Mouse (Mus musculus) MEL (cell line): ENCODE data around the gene Inpp4a. TPM values are rescaled to one million over a fixed set of nuclear protein-coding genes. Genes with fewer than 3 reads are reported as not detected.

ENCODE experiments used
- DNase-seq: peaks from one replicate; pipeline ENCODE4 v3.0.0; 2011; ENCODE audit warnings: low read depth, low spot score
- H3K27ac ChIP-seq: 2 replicates; pipeline ENCODE4 v1.5.1; 2012; ENCODE audit warnings: low read depth, mild to moderate bottlenecking, control low read depth, low read length, moderate library complexity; ENCODE audit not compliant: control insufficient read depth
- H3K27me3 ChIP-seq, 2 experiments: fragments of 150-350 bp in 1 of 2; sonication (generic) in 1 of 2; 2 replicates each; pipeline ENCODE4 v1.6.1; 2012; ENCODE audit warnings: low read length in 2 of 2, mild to moderate bottlenecking in 2 of 2, improper control_type of control experiment in 1 of 2, moderate library complexity in 1 of 2; ENCODE audit not compliant: insufficient read depth in 2 of 2, control insufficient read depth in 1 of 2
- H3K36me3 ChIP-seq, 2 experiments: 2 replicates each; pipeline ENCODE4 v1.6.1; 2012 to 2014; ENCODE audit warnings: low read length in 2 of 2, improper control_type of control experiment in 1 of 2, inconsistent platforms in 1 of 2, mild to moderate bottlenecking in 1 of 2; ENCODE audit not compliant: insufficient read depth in 2 of 2, control insufficient read depth in 1 of 2
- H3K4me1 ChIP-seq, 2 experiments: fragments of 150-350 bp in 1 of 2; sonication (generic) in 1 of 2; 2 replicates each; pipeline ENCODE4 v1.6.1; 2012; ENCODE audit warnings: low read length in 2 of 2, improper control_type of control experiment in 1 of 2, mild to moderate bottlenecking in 1 of 2; ENCODE audit not compliant: insufficient read depth in 2 of 2, control insufficient read depth in 1 of 2
- H3K4me3 ChIP-seq, 2 experiments: fragments of 150-350 bp in 1 of 2; sonication (generic) in 1 of 2; 2 replicates each; pipeline ENCODE4 v1.5.1; 2012; ENCODE audit warnings: low read depth in 2 of 2, low read length in 2 of 2, mild to moderate bottlenecking in 2 of 2, moderate library complexity in 2 of 2, control low read depth in 1 of 2, improper control_type of control experiment in 1 of 2; ENCODE audit not compliant: control insufficient read depth in 1 of 2, insufficient read depth in 1 of 2
- H3K79me2 ChIP-seq: 2 replicates; pipeline ENCODE4 v1.6.1; 2012; ENCODE audit warnings: mild to moderate bottlenecking, low read length, moderate library complexity; ENCODE audit not compliant: control insufficient read depth, poor library complexity, insufficient read depth
- H3K9ac ChIP-seq: 2 replicates; pipeline ENCODE4 v1.6.1; 2012; ENCODE audit warnings: low read depth, mild to moderate bottlenecking, control low read depth, low read length, moderate library complexity; ENCODE audit not compliant: control insufficient read depth, poor library complexity, severe bottlenecking
- H3K9me3 ChIP-seq: fragments of 150-350 bp; sonication (generic); replicated peaks from 2 replicates; pipeline ENCODE4 v1.6.1; 2012; ENCODE audit warnings: mild to moderate bottlenecking, low read length, improper control_type of control experiment, moderate library complexity; ENCODE audit not compliant: insufficient read depth
- CHD2 ChIP-seq: IDR thresholded peaks from 2 replicates; pipeline ENCODE4 v1.6.1; 2011; ENCODE audit warnings: low read length, improper control_type of control experiment
- CTCF ChIP-seq, 3 experiments: IDR thresholded peaks in 2 of 3; conservative IDR thresholded peaks in 1 of 3; 2 replicates each; pipeline ENCODE4 v1.5.1; 2011 to 2012; ENCODE audit warnings: low read length in 3 of 3, low read depth in 2 of 3, mild to moderate bottlenecking in 2 of 3, improper control_type of control experiment in 1 of 3, inconsistent platforms in 1 of 3, mixed read lengths in 1 of 3, moderate library complexity in 1 of 3; ENCODE audit not compliant: control insufficient read depth in 1 of 3, insufficient read depth in 1 of 3, poor library complexity in 1 of 3, severe bottlenecking in 1 of 3
- E2F4 ChIP-seq: IDR thresholded peaks from 2 replicates; pipeline ENCODE4 v1.6.1; 2011; ENCODE audit warnings: low read depth, low read length, improper control_type of control experiment, borderline replicate concordance
- ELF1 ChIP-seq: IDR thresholded peaks from 2 replicates; pipeline ENCODE4 v1.6.1; 2014; ENCODE audit warnings: low read depth, mild to moderate bottlenecking, inconsistent platforms, low read length, improper control_type of control experiment, moderate library complexity
- GABPA ChIP-seq: IDR thresholded peaks from 2 replicates; pipeline ENCODE4 v1.6.1; 2012; ENCODE audit warnings: low read depth, mild to moderate bottlenecking, inconsistent platforms, low read length, improper control_type of control experiment, moderate library complexity
- JUND ChIP-seq: IDR thresholded peaks from 2 replicates; pipeline ENCODE4 v1.6.1; 2011; ENCODE audit warnings: low read depth, mild to moderate bottlenecking, improper control_type of control experiment, low read length
- KAT2A ChIP-seq: conservative IDR thresholded peaks from 2 replicates; pipeline ENCODE4 v1.6.1; 2012; ENCODE audit warnings: low read depth, low read length, improper control_type of control experiment, inconsistent platforms
- MYC ChIP-seq: IDR thresholded peaks from 2 replicates; pipeline ENCODE4 v1.6.1; 2011; ENCODE audit warnings: low read depth, mild to moderate bottlenecking, low read length, improper control_type of control experiment, moderate library complexity
- NELFE ChIP-seq: IDR thresholded peaks from 2 replicates; pipeline ENCODE4 v1.6.1; 2011; ENCODE audit warnings: low read depth, low read length, improper control_type of control experiment
- NRF1 ChIP-seq: IDR thresholded peaks from 2 replicates; pipeline ENCODE4 v1.6.1; 2014; ENCODE audit warnings: low read depth, mild to moderate bottlenecking, inconsistent platforms, low read length, improper control_type of control experiment, moderate library complexity; ENCODE audit not compliant: poor library complexity, insufficient read depth, severe bottlenecking
- RAD21 ChIP-seq: IDR thresholded peaks from 2 replicates; pipeline ENCODE4 v1.6.1; 2011; ENCODE audit warnings: mild to moderate bottlenecking, low read depth, low read length, improper control_type of control experiment
- RCOR1 ChIP-seq: IDR thresholded peaks from 2 replicates; pipeline ENCODE4 v1.6.1; 2012; ENCODE audit warnings: low read depth, mild to moderate bottlenecking, inconsistent platforms, low read length, improper control_type of control experiment
- SMC3 ChIP-seq: IDR thresholded peaks from 2 replicates; pipeline ENCODE4 v1.6.1; 2011; ENCODE audit warnings: low read depth, low read length, improper control_type of control experiment
- TCF12 ChIP-seq: IDR thresholded peaks from 2 replicates; pipeline ENCODE4 v1.6.1; 2014; ENCODE audit warnings: low read depth, mild to moderate bottlenecking, inconsistent platforms, low read length, improper control_type of control experiment, moderate library complexity
- UBTF ChIP-seq: IDR thresholded peaks from 2 replicates; pipeline ENCODE4 v1.6.1; 2012; ENCODE audit warnings: low read depth, mild to moderate bottlenecking, inconsistent platforms, low read length, improper control_type of control experiment, moderate library complexity, borderline replicate concordance; ENCODE audit not compliant: insufficient read depth
- ZC3H11A ChIP-seq: IDR thresholded peaks from 2 replicates; pipeline ENCODE4 v1.6.1; 2012; ENCODE audit warnings: low read depth, mild to moderate bottlenecking, inconsistent platforms, low read length, improper control_type of control experiment
- ZKSCAN1 ChIP-seq: IDR thresholded peaks from 2 replicates; pipeline ENCODE4 v1.6.1; 2012; ENCODE audit warnings: low read depth, mild to moderate bottlenecking, inconsistent platforms, low read length, improper control_type of control experiment, moderate library complexity
- polyA plus RNA-seq, 2 experiments: library from polyadenylated mRNA; stranded (reverse) in 1 of 2; unstranded in 1 of 2; fragments of >175 nt in 1 of 2; fragments of >200 nt in 1 of 2; gene quantifications; 2 replicates each; pipeline versions ENCODE4 v1.2.1 to v1.2.4; 2012; ENCODE audit warnings: low replicate concordance in 2 of 2, low read depth in 1 of 2; ENCODE audit not compliant: insufficient read length in 2 of 2, insufficient read depth in 1 of 2, missing spikeins in 1 of 2
- total RNA-seq: library from RNA; depleted of rRNA; stranded (reverse); fragments of 300-350 nt; gene quantifications from 2 replicates; pipeline ENCODE4 v1.2.3, GENCODE M21; 2012

The Inpp4a gene
- total and polyA plus RNA-seq, 3 experiments = 1.6 to 5.0 TPM; not detected in 1

DNA sequence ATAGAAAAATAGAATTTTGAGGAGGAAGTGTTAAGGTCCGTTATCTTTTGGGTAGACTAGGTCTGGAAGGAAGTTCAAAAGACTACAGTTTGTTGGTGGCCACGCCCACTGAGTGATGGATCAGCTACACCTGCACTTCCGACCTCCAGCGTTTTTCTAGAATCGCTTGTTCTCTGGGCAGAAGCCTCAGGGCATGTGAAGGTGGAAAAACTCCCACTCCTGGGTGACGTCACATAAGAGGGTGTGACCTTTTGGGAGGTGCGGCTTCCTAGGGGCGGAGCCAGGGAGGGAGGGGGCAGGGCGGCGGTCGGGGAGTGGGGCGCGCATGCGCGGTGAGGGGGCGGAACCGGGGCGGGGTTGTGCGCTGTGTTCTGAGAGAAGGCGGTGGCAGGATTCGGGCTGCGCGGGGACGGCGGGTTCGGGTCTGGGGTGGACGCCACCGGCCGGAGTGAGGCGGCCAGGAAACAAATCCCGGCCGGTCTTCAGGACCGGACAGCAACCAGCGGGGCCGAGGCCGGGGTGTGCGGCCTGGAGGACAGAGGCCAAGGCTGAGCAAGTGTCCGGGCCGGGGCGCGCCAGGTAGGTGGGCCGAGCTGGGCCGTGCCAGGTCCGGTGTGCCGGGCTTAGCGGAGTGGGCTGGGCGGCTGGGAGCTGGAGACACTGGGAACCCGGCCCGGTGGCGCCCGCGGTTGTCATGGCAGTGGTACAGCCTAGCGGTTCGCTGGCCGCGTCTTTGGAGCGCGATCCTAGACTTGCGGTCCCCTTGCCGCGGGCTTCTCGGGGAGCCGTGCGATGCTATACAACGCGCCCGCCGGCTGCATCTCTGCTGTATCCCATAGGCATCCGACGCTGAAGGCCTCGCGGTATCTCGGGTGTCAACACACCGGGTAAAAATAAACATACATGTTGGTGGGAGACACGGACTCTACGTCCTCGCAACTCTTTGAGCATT is at the start of gene Inpp4a (continued):
- no peak for TF ChIP-seq MYC
- TF ChIP-seq CHD2 = 0 out of 2 replicates have a peak, but pooled peaks have one; percentile 25
- no peak for TF ChIP-seq SMC3
- no peak for TF ChIP-seq RCOR1
- 0 out of 2 replicates have a peak, but pooled peaks have one; percentile 32 for TF ChIP-seq NELFE
- no peak for TF ChIP-seq JUND

DNA sequence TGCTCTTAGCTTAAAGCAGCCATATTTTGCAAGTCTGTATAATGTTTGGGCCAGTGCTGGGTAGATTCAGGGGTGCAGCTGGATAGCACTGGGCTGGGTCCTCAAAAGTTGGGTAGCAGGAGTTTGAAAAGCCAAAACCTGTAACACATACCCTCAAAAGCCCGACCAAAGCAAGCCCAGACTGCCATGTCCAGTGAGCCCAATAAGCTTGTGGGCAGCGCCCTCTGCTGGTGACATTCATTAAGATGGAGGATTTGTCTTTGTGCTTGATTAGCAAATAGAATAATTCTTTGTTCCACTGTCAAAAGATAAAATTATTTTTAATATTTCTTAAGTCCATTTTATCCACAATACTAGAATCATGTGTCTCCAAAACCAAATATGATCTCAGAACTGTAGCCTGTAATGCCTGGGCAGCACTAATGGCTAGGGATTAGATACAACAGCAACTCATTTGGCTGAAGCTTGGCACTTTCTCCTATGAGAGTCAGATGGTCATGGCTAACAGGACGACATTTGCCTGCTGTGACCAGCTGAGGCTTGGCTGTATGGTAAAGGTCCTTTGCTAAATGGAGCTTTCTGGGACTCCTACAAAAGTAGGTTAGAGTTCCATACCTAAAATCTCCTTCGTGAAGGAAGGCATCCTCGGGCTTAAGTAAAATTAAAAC is 48.9 kb upstream of the Inpp4a start:
- 0 out of 2 replicates have a peak, but pooled peaks have one; percentile 21 for TF ChIP-seq JUND
- no peak for TF ChIP-seq E2F4
- TF ChIP-seq CHD2 = no peak
- TF ChIP-seq MYC = no peak
- TF ChIP-seq NRF1 = no peak
- TF ChIP-seq RAD21 = peak; percentile 100
- no peak for TF ChIP-seq ZKSCAN1
- peak; percentile 66 to 95 (median 87) for TF ChIP-seq CTCF (IDR thresholded peaks at IDR 0.05 in 2 of 3, conservative IDR thresholded peaks at IDR 0.05 in 1 of 3; ENCODE audit: control insufficient read depth in 1 of 3, insufficient read depth in 1 of 3, low read depth in 2 of 3, low read length in 3 of 3, poor library complexity in 1 of 3, severe bottlenecking in 1 of 3)
- TF ChIP-seq GABPA = no peak
- TF ChIP-seq SMC3 = peak; percentile 98
- TF ChIP-seq ZC3H11A = peak; percentile 97
- no peak for TF ChIP-seq KAT2A
- TF ChIP-seq UBTF = no peak
- TF ChIP-seq ELF1 = no peak
- TF ChIP-seq TCF12 = no peak
- TF ChIP-seq, all 39 proteins: peak for 5
- DNase-seq = peak; percentile 81
- Histone ChIP-seq H3K27me3 (peaks cover 0 to 2% of the 10 kb centered on the region in 2 experiments; a peak in 1 of 4 replicates), H3K4me1 (no peaks in the 10 kb centered on the region), H3K27ac (no peak overlapping the region), H3K4me3 (no peak overlapping the region), H3K9ac (no peak overlapping the region), H3K79me2 (no peaks in the 10 kb centered on the region), H3K9me3 (no peaks in the 10 kb centered on the region), H3K36me3 (no peaks in the 10 kb centered on the region)
